Mouse (Mus musculus) neural tube, embryonic 12.5 days (tissue): ENCODE data around the gene Nprl2. TPM values are rescaled to one million over a fixed set of nuclear protein-coding genes. Genes with fewer than 3 reads are reported as not detected.

Source experiments
- ATAC-seq: fragments of 200-750 bp; cut with Nextera tagmentation; 2 replicates; pipeline ENCODE4 v1.8.0; 2017; ENCODE audit warnings: low read depth, mild to moderate bottlenecking, moderate TSS enrichment, moderate library complexity; ENCODE audit not compliant: low FRiP score
- H3K27ac ChIP-seq: fragments of 300-500 bp; sonication (generic); 2 replicates; pipeline ENCODE4 v1.5.1; 2016
- H3K27me3 ChIP-seq: fragments of 300-500 bp; sonication (generic); replicated peaks from 2 replicates; pipeline ENCODE4 v1.6.1; 2016; ENCODE audit warnings: mild to moderate bottlenecking
- H3K36me3 ChIP-seq: fragments of 300-500 bp; sonication (generic); 2 replicates; pipeline ENCODE4 v1.6.1; 2016; ENCODE audit warnings: mild to moderate bottlenecking
- H3K4me1 ChIP-seq: fragments of 300-500 bp; sonication (generic); 2 replicates; pipeline ENCODE4 v1.6.1; 2016
- H3K4me2 ChIP-seq: fragments of 300-500 bp; sonication (generic); replicated peaks from 2 replicates; pipeline ENCODE4 v1.6.1; 2016; ENCODE audit warnings: mild to moderate bottlenecking
- H3K4me3 ChIP-seq: fragments of 300-500 bp; sonication (generic); 2 replicates; pipeline ENCODE4 v1.5.1; 2016
- H3K9ac ChIP-seq: fragments of 300-500 bp; sonication (generic); 2 replicates; pipeline ENCODE4 v1.6.1; 2016; ENCODE audit warnings: mild to moderate bottlenecking
- H3K9me3 ChIP-seq: fragments of 300-500 bp; sonication (generic); 2 replicates; pipeline ENCODE4 v1.6.1; 2016; ENCODE audit warnings: mild to moderate bottlenecking
- WGBS: fragments of 180-500 bp; shearing (Covaris S2); methylation state at CpG from one replicate; pipeline ENCODE4 v1.1.7; 2016; 5-methylcytosine and 5-hydroxymethylcytosine counted together
- polyA plus RNA-seq: library from polyadenylated mRNA; unstranded; fragments of >200 nt; fragmentation: Nextera tagmentation; extraction: Ambion mirVana; gene quantifications from 2 replicates; pipeline ENCODE4 v1.2.1, GENCODE M21; 2016

Nprl2 gene
- polyA plus RNA-seq, 1 experiment from 2014 or later = 55.2 TPM

DNA sequence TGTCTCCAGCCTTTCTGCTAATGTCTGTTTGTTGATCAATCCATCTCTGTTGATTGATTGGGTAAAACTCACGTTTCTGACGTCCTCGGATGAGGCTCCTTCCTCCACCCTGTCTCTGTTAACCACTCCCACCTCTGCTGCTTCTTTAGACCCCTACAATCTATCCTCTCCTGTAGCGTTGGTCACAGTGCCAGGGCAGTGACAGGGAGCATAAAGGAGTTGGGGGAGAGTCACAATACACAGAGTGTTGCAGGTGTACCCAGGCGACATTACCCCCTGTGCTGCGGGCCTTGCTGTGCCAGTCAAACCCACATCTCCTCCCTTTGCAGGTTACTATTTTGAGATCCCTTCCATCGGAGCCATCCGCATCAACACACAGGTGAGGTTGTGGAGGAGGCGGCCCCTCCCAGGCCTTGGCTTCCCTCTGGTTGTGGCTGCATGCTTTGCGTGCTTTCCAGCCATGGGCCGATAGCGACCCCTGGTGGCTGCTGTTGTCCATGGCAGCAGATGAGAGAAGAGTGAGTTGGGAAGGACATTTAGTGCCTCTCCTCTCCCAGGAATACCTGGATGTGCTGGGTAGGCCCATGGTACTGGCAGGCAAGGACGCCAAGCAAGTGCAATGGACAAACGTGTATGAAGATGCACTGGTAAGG lies 27.6 kb upstream of the Nprl2 start:
- Histone ChIP-seq H3K27me3 (peaks cover 3% of the 10 kb centered on the region; the same call in 1 of the 2 replicates), H3K9me3 (no peaks in the 10 kb centered on the region), H3K4me3 (no peak overlapping the region), H3K4me2 (no peak overlapping the region), H3K36me3 (peaks cover 4% of the 10 kb centered on the region; the same call in 1 of the 2 replicates), H3K27ac (no peak overlapping the region), H3K4me1 (peaks cover 49% of the 10 kb centered on the region), H3K9ac (no peak overlapping the region)
- WGBS = 22% methylated on average over 14 of the region's 14 CpGs
- ATAC-seq = peak; percentile 51

DNA sequence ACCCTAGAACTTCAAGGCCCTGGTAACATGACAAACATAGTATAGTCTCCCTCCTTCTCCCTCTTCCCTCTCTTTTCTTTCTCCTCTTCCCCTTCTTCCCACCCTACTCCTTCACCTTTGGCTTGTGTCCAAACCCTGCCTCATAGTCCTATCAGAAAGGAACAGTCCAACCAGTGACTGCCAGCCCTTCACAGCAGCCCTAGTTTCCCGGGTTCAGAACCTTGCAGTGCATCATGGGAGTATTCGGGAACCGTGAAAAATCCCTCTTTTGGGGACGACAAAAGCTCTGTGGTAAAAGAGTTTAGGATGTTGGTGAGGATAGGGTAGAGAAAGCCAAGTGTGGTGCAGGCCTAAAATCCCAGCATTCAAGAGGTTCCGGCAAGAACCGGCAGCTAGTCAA lies 21.7 kb upstream of the Nprl2 start:
- no peak for ATAC-seq
- 0 out of 2 replicates have a peak overlapping the region, but pooled peaks have one; percentile 7 for H3K27ac ChIP-seq

DNA sequence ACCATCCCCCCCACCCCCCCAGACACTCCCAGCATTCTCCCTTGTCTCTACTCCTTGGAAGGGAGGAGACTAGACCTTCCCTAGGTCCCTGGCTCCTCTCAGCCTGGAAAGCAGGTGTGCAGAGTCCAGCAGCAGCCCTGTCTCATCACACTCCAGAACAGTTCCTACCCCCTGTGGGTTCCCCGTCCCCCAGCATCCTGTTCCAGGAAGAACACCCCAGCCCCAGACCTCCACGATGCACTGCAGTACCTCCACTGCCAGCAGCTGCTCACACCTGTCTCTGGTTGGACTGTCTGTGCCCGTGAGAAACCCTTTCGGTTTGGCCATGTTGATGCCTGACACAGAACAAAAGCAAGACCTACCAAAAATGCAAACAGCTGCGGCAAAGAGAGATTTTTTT lies 20.8 kb upstream of the Nprl2 start:
- Histone ChIP-seq H3K9ac (no peak overlapping the region), H3K36me3 (peaks cover 4% of the 10 kb centered on the region), H3K9me3 (no peaks in the 10 kb centered on the region), H3K4me3 (no peak overlapping the region), H3K27me3 (peaks cover 33% of the 10 kb centered on the region), H3K27ac (0 out of 2 replicates have a peak overlapping the region, but pooled peaks have one; percentile 7), H3K4me1 (peaks cover 29% of the 10 kb centered on the region), H3K4me2 (no peak overlapping the region)
- 74% methylated on average over 5 of the region's 5 CpGs for WGBS
- ATAC-seq = no peak

More for the DNA sequence above, 21.7 kb upstream of the Nprl2 start:
- H3K4me1 ChIP-seq = peaks cover 29% of the 10 kb centered on the region
- no peak overlapping the region for H3K4me3 ChIP-seq
- H3K9ac ChIP-seq = no peak overlapping the region
- no peaks in the 10 kb centered on the region for H3K9me3 ChIP-seq
- H3K27me3 ChIP-seq = peaks cover 25% of the 10 kb centered on the region
- H3K4me2 ChIP-seq = no peak overlapping the region
- peaks cover 4% of the 10 kb centered on the region for H3K36me3 ChIP-seq
- 42% methylated on average over 6 of the region's 6 CpGs for WGBS

DNA sequence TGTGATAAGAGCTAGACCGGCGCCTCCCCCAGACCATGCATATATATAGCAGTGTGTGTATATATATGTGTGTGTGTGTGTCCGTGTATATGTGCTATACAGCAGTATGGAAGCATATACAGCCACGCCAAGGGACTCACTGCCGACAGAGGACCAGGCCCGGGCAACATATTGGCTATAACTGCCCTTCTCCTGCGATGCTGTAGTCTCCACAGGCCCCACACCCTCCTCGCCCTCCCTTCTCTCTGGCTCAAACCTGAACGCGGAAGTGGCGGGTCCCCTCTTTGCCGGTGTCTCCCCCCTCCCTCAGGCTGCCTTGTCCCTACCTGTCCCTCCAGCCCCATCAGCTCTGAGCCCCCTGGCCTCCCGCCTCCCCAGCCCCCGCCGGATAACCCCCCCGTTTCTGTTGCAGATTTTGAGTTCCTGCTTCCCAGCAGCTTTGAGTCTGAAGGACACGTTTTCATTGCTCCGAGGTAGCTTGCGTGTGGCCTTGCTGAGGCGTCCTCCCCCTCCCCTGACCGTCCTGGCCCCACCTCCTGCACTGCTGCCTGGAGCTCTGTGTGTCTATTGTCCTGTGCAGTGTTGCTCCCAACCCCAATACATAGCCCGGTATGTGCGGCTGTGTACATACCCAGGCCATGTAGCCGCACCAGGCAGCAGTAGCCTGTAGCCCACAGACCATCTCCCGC lies 20.2 kb upstream of the Nprl2 start:
- no peak for ATAC-seq
- no peaks in the 10 kb centered on the region for H3K9me3 ChIP-seq
- H3K36me3 ChIP-seq = peaks cover 4% of the 10 kb centered on the region
- no peak overlapping the region for H3K4me3 ChIP-seq
- 0 out of 2 replicates have a peak overlapping the region, but pooled peaks have one; percentile 26 for H3K9ac ChIP-seq
- WGBS = 28% methylated on average over 25 of the region's 25 CpGs
- peaks cover 40% of the 10 kb centered on the region for H3K27me3 ChIP-seq
- peaks cover 36% of the 10 kb centered on the region for H3K4me1 ChIP-seq
- H3K27ac ChIP-seq = no peak overlapping the region
- peak overlapping the region; percentile 44 for H3K4me2 ChIP-seq

DNA sequence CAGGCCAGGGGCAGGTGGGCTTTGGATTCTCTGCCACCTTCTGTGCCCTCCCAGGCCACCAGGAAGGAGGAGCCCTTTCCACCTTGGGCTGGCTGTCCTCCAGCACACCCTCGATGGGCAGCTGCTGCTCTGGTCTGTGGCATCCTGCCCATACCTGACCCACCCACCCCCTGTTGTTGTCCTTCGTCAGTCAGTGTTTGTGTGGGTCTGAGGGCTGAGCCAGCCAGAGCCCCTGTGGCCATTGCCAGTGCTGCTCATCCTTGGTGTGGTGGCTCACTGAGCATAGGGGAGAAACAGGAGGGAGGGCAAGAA lies 19.7 kb upstream of the Nprl2 start:
- Histone ChIP-seq H3K9me3 (no peaks in the 10 kb centered on the region), H3K27ac (no peak overlapping the region), H3K9ac (0 out of 2 replicates have a peak overlapping the region, but pooled peaks have one; percentile 26), H3K4me2 (peak overlapping the region; percentile 44; the same call in 1 of the 2 replicates), H3K4me3 (no peak overlapping the region), H3K27me3 (peaks cover 45% of the 10 kb centered on the region), H3K36me3 (peaks cover 4% of the 10 kb centered on the region), H3K4me1 (peaks cover 40% of the 10 kb centered on the region)
- WGBS = 45% methylated on average over 2 of the region's 2 CpGs
- ATAC-seq = no peak

DNA sequence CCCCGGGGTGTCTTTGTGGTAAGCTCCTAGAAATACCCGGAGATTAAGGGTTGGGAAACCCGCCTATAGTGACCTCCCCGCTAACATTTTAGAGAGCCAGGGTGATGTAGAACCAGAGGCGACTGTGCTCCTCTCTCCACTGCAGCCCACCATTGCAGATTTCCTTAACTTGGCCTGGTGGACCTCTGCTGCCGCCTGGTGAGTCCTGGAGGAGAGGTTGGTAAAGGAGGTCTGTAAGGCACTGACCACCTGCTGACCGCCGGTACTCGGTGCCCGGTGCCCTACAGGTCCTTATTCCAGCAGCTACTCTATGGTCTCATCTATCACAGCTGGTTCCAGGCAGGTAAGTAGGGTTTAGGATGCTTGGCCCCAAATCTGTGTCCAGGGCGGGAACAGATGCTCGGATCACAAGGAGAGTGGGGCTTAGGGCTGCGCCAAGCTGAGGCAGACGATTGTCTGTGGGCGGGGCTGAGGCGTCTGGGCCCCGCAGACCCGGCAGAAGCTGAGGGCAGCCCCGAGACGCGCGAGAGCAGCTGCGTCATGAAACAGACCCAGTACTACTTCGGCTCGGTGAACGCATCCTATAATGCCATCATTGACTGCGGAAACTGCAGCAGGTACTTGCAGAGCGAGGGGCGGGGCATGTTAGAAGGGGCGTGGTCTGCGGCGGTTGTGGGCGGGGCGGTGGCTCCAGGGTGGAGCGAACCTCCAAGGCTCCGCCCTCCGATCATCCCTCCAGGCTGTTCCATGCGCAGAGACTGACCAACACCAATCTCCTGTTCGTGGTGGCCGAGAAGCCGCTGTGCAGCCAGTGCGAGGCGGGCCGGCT lies 15.6 kb upstream of the Nprl2 start:
- no peak overlapping the region for H3K27ac ChIP-seq
- peak overlapping the region; percentile 58 for H3K4me2 ChIP-seq
- H3K9ac ChIP-seq = 0 out of 2 replicates have a peak overlapping the region, but pooled peaks have one; percentile 1
- ATAC-seq = peak; percentile 46
- 4% methylated on average over 44 of the region's 44 CpGs for WGBS
- no peaks in the 10 kb centered on the region for H3K9me3 ChIP-seq
- H3K27me3 ChIP-seq = peaks cover 50% of the 10 kb centered on the region
- H3K4me1 ChIP-seq = peaks cover 24% of the 10 kb centered on the region
- peak overlapping the region; percentile 24 for H3K4me3 ChIP-seq
- H3K36me3 ChIP-seq = no peaks in the 10 kb centered on the region; the same call in 1 of the 2 replicates

DNA sequence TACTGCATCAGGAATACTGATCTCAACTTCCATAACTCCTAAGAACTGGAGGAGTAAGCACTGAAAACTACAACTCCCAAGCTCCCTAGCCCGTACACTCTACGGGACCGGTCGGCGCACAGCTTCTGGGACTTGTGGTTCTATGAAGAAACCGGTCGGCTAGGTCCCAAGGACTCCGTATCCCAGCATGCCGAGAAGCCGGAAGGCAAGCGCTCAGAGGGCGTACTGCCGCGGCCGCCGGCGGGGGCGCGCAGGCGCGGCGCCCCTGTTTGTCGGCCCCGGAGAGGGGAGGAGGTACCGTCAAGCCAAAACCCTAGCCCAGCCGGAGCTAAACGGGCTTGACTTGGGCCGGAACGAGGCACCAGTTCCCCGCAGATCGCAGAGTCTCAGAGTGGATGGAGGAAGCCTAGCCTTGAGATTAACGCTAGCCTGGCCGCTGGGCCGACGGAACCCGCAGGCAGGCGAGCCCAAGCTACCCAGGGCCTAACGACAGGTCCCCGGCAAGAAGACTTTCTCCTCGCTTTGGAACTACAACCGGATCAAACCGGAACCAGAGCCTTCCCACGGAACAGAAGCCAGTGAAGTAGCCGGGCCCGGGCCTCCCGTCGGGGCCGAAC lies 8.1 kb upstream of the Nprl2 start, which contains the start of gene Tmem115:
Tmem115 (plus strand) TSS at position 155 of the 617 bp plus-strand sequence.
- H3K4me2 ChIP-seq = peak within 1 kb of the TSS; percentile 100
- peaks cover 14% of the 10 kb centered on the region for H3K36me3 ChIP-seq
- peak; percentile 99 for ATAC-seq
- under 1% methylated on average over 48 of the region's 48 CpGs for WGBS
- peak within 1 kb of the TSS; percentile 88 for H3K9ac ChIP-seq
- H3K27me3 ChIP-seq = no peaks in the 10 kb centered on the region
- H3K27ac ChIP-seq = no peak within 1 kb of the TSS
- peaks cover 34% of the 10 kb centered on the region for H3K4me1 ChIP-seq
- H3K9me3 ChIP-seq = no peaks in the 10 kb centered on the region
- H3K4me3 ChIP-seq = peak within 1 kb of the TSS; percentile 77

DNA sequence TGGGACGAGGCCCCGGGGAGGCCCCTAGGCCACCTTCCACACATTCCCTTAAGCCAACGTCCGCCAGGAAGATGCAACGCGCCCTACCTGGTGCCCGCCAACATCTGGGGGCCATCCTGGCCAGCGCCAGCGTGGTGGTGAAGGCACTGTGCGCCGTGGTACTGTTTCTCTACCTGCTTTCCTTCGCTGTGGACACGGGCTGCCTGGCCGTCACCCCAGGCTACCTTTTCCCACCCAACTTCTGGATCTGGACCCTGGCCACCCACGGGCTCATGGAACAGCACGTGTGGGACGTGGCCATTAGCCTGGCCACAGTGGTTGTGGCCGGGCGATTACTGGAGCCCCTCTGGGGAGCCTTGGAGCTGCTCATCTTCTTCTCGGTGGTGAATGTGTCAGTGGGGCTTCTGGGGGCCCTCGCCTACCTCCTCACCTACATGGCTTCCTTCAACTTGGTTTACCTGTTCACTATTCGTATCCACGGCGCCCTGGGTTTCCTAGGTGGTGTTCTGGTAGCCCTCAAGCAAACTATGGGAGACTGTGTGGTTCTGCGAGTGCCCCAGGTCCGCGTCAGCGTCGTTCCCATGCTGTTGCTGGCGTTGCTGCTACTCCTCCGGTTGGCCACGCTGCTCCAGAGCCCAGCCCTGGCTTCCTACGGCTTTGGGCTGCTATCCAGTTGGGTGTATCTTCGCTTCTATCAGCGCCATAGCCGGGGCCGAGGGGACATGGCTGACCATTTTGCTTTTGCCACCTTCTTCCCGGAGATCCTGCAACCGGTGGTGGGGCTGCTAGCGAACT lies 7.4 kb upstream of the Nprl2 start:
- ATAC-seq = peak; percentile 29
- Histone ChIP-seq H3K4me1 (peaks cover 34% of the 10 kb centered on the region), H3K36me3 (peaks cover 22% of the 10 kb centered on the region), H3K9me3 (no peaks in the 10 kb centered on the region), H3K4me3 (peak overlapping the region; percentile 77), H3K27ac (no peak overlapping the region), H3K4me2 (peak overlapping the region; percentile 100), H3K27me3 (no peaks in the 10 kb centered on the region), H3K9ac (peak overlapping the region; percentile 88)
- WGBS = under 1% methylated on average over 40 of the region's 40 CpGs

DNA sequence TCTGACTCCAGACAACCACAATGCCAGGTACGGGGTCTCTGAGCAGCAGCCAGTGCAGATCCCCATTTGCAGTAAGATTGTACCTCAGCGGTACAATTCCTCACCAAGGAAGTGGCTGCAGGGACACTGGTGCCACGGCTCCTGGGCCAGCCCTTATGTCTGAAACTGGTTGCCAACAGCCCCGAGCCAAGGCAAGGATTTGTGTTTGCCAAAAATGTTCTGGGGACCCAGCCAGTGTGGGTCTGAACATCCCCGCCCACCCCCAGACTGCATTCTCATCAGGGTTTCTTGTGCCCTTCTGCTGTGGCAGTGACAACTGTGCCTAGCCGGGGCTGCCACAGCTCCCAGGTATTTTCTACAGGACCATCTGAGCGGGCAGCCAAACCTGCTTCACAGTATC lies 3.8 kb upstream of the Nprl2 start:
- Histone ChIP-seq H3K4me3 (no peak overlapping the region), H3K4me2 (no peak overlapping the region), H3K27ac (no peak overlapping the region), H3K36me3 (peaks cover 30% of the 10 kb centered on the region), H3K9me3 (no peaks in the 10 kb centered on the region), H3K27me3 (no peaks in the 10 kb centered on the region), H3K4me1 (peaks cover 54% of the 10 kb centered on the region), H3K9ac (no peak overlapping the region)
- no peak for ATAC-seq
- WGBS = 93% methylated on average over 7 of the region's 7 CpGs

DNA sequence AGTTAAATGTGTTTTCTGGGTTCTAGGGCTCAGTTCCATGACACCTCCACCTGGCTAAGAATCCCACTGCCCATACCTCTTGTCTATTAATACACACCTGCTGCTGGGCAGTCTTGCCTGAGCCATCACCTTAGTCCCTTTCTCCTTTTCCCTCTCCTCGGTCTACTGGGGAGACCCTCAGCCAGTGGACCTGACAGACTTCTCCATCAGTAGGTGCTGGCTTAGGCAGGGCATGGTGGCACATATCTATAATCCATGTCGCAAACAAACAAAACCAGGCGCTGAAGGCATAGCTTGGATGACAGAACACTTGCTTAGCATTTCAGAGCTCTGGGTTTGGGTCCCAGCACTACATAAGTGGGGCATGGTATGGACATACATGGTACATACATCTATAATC lies 3.3 kb upstream of the Nprl2 start:
- ATAC-seq = no peak
- H3K36me3 ChIP-seq = peaks cover 35% of the 10 kb centered on the region
- no peak overlapping the region for H3K4me2 ChIP-seq
- H3K27ac ChIP-seq = no peak overlapping the region
- H3K4me1 ChIP-seq = peaks cover 54% of the 10 kb centered on the region
- 95% methylated on average over 3 of the region's 3 CpGs for WGBS
- H3K27me3 ChIP-seq = no peaks in the 10 kb centered on the region
- H3K9me3 ChIP-seq = no peaks in the 10 kb centered on the region
- no peak overlapping the region for H3K4me3 ChIP-seq
- H3K9ac ChIP-seq = no peak overlapping the region

DNA sequence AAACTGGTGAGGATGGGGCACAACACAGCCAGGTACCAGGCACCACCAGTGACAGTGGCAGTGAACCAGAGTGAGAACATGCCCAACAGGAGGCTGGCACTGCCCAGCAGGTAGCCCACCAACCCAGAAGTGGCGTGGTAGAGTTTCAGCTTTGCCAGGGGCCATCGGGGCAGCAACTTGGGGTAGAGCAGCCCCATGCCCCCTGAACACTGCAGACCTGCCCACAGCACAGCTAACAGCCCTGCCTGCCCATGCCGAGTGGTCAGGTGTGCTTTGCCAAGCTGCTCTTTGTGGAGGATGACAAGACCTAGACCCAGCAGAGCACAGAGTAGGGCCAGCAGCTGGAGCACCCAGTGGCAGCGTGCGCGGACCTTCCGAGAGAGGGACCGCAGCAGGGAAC lies 2.1 kb upstream of the Nprl2 start:
- Histone ChIP-seq H3K4me3 (no peak overlapping the region), H3K4me1 (peaks cover 47% of the 10 kb centered on the region), H3K36me3 (peaks cover 46% of the 10 kb centered on the region), H3K9me3 (no peaks in the 10 kb centered on the region), H3K9ac (no peak overlapping the region), H3K27me3 (no peaks in the 10 kb centered on the region), H3K27ac (no peak overlapping the region), H3K4me2 (no peak overlapping the region)
- ATAC-seq = no peak
- 93% methylated on average over 8 of the region's 8 CpGs for WGBS
